Mouse (Mus musculus) T-helper 2 cell (primary cell): Measurements from ENCODE around the gene Spata21.
"Not testable (repeated sequence)": the region's sequence is repeated elsewhere in the genome, so short reads cannot be mapped to it uniquely, and the experiment has no call there.

Source experiments
- in situ Hi-C: fragments of 300-600 bp; cut with MboI, MseI; formaldehyde crosslinking; loops from one replicate; pipeline ENCODE4 v1.15.1; 2025; ENCODE audit warnings: high pct_unique_total_duplicates

Gene Spata21

GRCm38 (mm10) chr4:141130704-141131342, 42.7 kb downstream of the Spata21 start:
- in situ Hi-C loops, result no loop called here

- in situ Hi-C loops, result no loop called here
Measured at GRCm38 (mm10) chr4:141131531-141132061, 43.5 kb downstream of the Spata21 start.

- in situ Hi-C loops, result no loop called here
Measured at GRCm38 (mm10) chr4:141132191-141132590, 44.1 kb downstream of the Spata21 start.

GRCm38 (mm10) chr4:141133227-141133626, 45.1 kb downstream of the Spata21 start:
- in situ Hi-C loops, result no loop called here

GRCm38 (mm10) chr4:141134031-141134441, 45.9 kb downstream of the Spata21 start:
- in situ Hi-C loops, result no loop called here

- in situ Hi-C loops, result no loop called here
Measured at GRCm38 (mm10) chr4:141134751-141135530, 46.8 kb downstream of the Spata21 start.

GRCm38 (mm10) chr4:141136126-141136525, 48.0 kb downstream of the Spata21 start:
- in situ Hi-C loops, result no loop called here

- in situ Hi-C loops, result not testable (repeated sequence)
Measured at GRCm38 (mm10) chr4:141137740-141138139, 49.6 kb downstream of the Spata21 start.

- in situ Hi-C loops, result no loop called here
Measured at GRCm38 (mm10) chr4:141138425-141139115, 50.4 kb downstream of the Spata21 start.

- in situ Hi-C loops, result no loop called here
Measured at GRCm38 (mm10) chr4:141139116-141139970, 51.2 kb downstream of the Spata21 start, which contains the start of gene Szrd1. TSS of gene Szrd1 (minus strand) at chr4:141139775.

- in situ Hi-C loops, result loop anchor here (10.0 kb wide), 1 partner anchor 414 kb away; no protein-coding TSS in a partner anchor
Measured at GRCm38 (mm10) chr4:141140354-141140753, 52.2 kb downstream of the Spata21 start.

GRCm38 (mm10) chr4:141140967-141141366, 52.8 kb downstream of the Spata21 start:
- in situ Hi-C loops, result loop anchor here (10.0 kb wide), 1 partner anchor 414 kb away; no protein-coding TSS in a partner anchor

- in situ Hi-C loops, result loop anchor here (10.0 kb wide), 1 partner anchor 412 kb away; no protein-coding TSS in a partner anchor
Measured at GRCm38 (mm10) chr4:141142285-141142811, 54.2 kb downstream of the Spata21 start.

- in situ Hi-C loops, result loop anchor here (10.0 kb wide), 1 partner anchor 410 kb away; no protein-coding TSS in a partner anchor
Measured at GRCm38 (mm10) chr4:141145124-141145523, 57.0 kb downstream of the Spata21 start.

- in situ Hi-C loops, result loop anchor here (10.0 kb wide), 1 partner anchor 408 kb away; no protein-coding TSS in a partner anchor
Measured at GRCm38 (mm10) chr4:141146491-141147033, 58.4 kb downstream of the Spata21 start.

GRCm38 (mm10) chr4:141147112-141148008, 59.2 kb downstream of the Spata21 start, which contains the start of gene Fbxo42:
TSS of gene Fbxo42 (plus strand) at chr4:141147913.
- in situ Hi-C loops, result loop anchor here (10.0 kb wide), 1 partner anchor 407 kb away; no protein-coding TSS in a partner anchor

GRCm38 (mm10) chr4:141148009-141148801, 60.1 kb downstream of the Spata21 start:
- in situ Hi-C loops, result loop anchor here (10.0 kb wide), 1 partner anchor 407 kb away; no protein-coding TSS in a partner anchor

- in situ Hi-C loops, result loop anchor here (10.0 kb wide), 1 partner anchor 406 kb away; no protein-coding TSS in a partner anchor
Measured at GRCm38 (mm10) chr4:141149116-141149515, 61.0 kb downstream of the Spata21 start.
